Mouse (Mus musculus) megakaryocyte, adult 5-6 weeks (primary cell): ENCODE data around the gene Dlgap5. TPM values are rescaled to one million over a fixed set of nuclear protein-coding genes. Genes with fewer than 3 reads are reported as not detected.
A peak's percentile ranks its signal among the peaks of the same experiment; 100 is the strongest.

Experiments
- ATAC-seq: 2 replicates; pipeline ENCODE4 v1.8.0; 2016; ENCODE audit warnings: mild to moderate bottlenecking, inconsistent platforms; ENCODE audit not compliant: poor library complexity, severe bottlenecking
- total RNA-seq, 2 experiments: library from RNA; stranded (forward) in 1 of 2; stranded (reverse) in 1 of 2; fragments of 153-499, 151-499 nt in 1 of 2; fragments of 221-1000, 200-1000 nt in 1 of 2; gene quantifications; 2 replicates each; pipeline versions ENCODE4 v1.2.3 to v1.2.4; 2015 to 2017

The Dlgap5 gene
- total RNA-seq, 2 experiments from 2014 or later: 59.1 to 98.6 TPM

DNA sequence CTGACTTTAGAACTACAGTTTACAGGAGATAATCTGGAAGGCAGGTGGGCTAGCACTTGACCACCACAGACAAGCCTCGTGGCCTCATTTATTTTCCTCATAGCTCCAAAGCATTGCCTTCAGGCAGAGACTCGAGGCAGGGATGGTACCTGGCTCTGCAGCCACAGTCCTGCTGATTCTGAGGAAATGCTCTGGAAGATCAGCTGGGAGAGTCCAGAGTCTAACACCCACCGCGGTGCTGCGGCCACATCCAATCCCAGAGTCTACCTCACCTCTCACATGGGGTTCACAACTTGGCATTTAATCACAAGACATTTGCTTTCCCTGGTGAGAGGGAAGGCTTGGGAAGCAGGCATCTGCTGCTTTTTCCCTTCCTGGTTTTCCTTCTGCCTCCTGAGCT is 63.3 kb downstream of the Dlgap5 start:
- no peak for ATAC-seq

DNA sequence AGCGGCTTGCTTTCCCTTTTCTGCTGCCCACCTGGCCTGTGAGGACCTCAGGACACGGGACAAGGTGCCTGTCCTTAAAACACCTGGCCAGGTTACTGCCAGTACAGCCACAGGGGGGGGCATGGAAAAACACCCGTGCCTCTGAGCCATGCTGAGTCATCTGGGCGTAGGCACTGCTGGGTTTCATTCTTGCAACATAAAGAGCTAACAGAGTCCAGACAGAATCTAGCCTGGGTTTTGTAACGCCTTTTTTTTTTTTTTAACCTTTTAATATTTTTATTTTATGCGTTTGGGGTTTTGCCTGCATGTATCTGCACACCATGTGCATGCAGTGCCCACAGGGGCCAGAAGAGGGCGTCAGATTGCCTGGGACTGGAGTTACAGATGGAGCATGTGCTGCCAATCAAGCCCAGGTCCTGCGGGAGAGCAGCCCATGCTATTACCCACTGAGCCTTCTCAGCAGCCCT is 64.1 kb downstream of the Dlgap5 start:
- peak; percentile 96 for ATAC-seq

DNA sequence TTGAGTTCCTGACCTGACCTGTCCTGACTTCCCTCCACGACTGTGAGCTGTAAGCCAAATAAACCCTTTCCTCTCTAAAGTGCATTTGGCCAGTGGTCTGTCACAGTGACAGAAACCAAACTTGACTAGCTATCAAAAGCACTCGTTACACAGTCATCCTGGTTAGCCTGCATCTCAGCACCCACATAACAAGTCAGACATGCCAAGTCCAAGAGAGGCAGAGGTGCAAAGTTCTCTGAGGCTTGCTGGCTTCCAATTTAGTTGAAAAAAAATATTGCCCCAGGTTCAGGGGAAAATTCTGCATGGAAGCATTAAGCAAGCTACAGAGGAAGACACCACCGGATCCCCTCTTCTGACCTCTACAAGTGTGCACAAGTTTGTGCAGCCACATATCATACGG is 65.0 kb downstream of the Dlgap5 start:
- no peak for ATAC-seq

DNA sequence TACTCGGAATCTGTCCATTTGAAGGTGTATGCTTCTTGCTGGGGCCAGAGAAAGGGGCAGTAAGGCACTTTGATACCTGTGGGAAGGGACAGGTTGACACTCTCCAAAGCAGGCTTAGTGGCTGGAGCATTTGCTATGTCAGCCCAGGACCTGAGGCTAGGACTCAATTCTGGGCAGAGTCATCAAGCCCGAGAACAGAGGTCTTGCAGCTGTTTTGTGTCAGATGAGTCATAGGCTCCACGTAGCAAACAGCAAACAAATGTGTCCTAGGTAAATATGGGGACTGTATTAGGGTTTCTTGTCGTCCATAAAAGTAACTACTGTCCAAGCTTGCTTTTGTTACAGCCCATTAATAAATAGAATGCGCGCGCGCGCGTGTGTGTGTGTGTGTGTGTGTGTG is 65.9 kb downstream of the Dlgap5 start:
- no peak for ATAC-seq

DNA sequence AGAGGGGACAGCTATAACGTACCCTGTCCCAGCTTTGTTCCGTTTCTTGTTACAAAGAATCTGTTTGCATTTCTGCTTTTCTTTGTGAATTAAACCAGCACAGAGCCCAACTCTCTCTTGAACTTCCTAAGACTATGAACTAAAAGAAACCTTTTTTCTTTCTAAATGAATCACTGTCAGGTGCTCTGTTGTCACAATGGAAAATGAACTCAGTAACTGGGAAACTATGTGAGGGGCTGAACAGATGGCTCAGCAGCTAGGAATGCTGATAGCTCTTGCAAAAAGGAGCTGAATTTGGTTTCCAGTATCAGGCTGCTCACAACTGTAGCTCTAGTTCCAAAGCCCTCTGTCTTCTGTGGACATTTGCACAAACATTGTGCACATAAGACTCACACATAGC is 67.2 kb downstream of the Dlgap5 start:
- no peak for ATAC-seq

DNA sequence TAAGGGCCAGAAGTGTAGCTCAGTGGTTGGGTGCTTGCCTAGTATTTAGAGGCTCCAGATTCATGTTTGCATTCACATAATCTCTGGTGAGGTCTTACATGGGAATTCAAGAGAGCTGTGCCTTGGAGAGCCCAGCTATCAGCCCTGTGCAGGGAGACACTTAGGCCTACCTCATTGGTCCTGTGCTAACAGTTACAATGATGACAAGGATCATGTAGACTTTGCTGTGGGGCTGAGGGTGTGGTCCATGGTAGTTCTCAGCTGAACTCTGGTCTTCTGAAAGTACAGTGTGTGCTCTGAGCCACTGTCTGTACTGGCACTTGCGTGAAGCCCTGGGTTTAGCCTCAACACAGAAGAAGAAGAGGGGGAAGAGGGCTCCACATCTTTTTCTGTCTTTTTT is 71.5 kb downstream of the Dlgap5 start:
- no peak for ATAC-seq

DNA sequence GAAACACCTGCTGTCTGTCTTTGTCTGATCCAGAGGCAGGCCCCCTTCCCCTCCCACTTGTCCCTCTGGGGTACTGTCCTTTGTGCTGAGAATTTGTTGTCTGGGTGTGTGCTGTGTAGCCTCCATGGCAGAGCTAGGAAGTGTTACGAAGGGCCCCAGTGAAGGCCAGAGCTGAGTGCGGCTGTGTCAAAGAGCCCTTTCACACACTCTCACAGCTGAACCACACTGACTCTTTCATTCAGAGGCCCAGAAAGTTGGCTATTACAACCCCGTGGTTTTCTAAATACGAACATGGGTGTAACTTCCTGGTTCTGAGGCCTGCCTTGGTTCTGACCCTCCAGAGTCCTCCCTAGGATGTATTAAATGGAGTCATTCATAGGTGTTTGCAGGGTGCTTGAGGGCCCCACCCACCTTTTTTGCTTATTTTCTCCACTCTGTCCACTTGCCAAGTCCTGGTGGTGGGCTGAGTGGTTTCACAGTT is 76.4 kb downstream of the Dlgap5 start:
- ATAC-seq: peak; percentile 40; the same call in 1 of the 2 replicates

DNA sequence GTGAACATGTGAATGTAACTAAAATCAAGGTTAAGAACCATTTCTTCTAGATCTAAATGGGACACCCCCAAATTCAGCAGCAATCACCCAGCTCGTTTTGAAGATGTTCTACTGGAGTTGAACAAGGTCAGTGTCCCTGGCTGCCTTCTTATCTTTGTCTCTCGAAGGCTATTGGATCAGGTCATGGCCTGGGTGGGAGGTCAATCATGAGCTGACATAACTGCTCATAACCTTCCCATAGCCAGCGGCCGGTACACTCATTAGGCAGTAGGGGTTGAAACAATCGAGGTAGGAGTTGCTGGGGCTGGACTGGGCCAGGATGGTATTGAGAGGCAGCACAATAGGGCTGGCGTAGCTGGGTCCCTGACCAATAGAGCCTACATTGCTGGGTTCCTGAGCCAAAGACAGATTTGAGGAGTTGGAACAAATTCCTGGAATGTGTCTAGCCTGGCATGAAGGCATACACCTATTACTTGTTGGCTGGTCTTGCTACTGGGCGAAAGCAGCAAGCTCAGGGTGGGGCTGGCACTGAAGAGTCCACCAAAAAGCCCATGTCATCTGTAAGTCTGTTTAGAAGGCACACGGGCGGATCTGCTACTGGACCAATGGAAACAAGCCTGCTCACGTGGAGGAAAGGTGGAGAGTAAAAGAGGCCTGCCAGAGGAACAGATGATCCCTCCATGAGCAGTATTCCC is 77.8 kb downstream of the Dlgap5 start:
- ATAC-seq: no peak

Other genes with a start within 250 kb of the Dlgap5 start
- 16.7 and 18.5 TPM in 2 replicates for gene Gch1, start 229.0 kb downstream of the Dlgap5 start, total RNA-seq (2015)
- 9.4 and 10.2 TPM in 2 replicates for gene Gch1, start 229.0 kb downstream of the Dlgap5 start, total RNA-seq (2017)
- gene Wdhd1, start 141.6 kb downstream of the Dlgap5 start, total RNA-seq (2015): 28.1 and 30.4 TPM in 2 replicates
- gene Wdhd1, start 141.6 kb downstream of the Dlgap5 start, total RNA-seq (2017): 66.9 and 71.0 TPM in 2 replicates
- gene Socs4, start 141.5 kb downstream of the Dlgap5 start, total RNA-seq (2015): 20.3 and 23.5 TPM in 2 replicates
- gene Socs4, start 141.5 kb downstream of the Dlgap5 start, total RNA-seq (2017): 15.7 and 18.1 TPM in 2 replicates
- 65.7 and 68.3 TPM in 2 replicates for gene Mapk1ip1l, start 120.1 kb downstream of the Dlgap5 start, total RNA-seq (2015)
- gene Mapk1ip1l, start 120.1 kb downstream of the Dlgap5 start, total RNA-seq (2017): 42.3 and 49.4 TPM in 2 replicates
- gene Lgals3, start 50.7 kb downstream of the Dlgap5 start, total RNA-seq (2015): 1,575 and 1,670 TPM in 2 replicates
- 496 and 508 TPM in 2 replicates for gene Lgals3, start 50.7 kb downstream of the Dlgap5 start, total RNA-seq (2017)
- 11.2 and 17.5 TPM in 2 replicates for gene Fbxo34, start 32.0 kb upstream of the Dlgap5 start, total RNA-seq (2015)
- gene Fbxo34, start 32.0 kb upstream of the Dlgap5 start, total RNA-seq (2017): 20.7 and 21.8 TPM in 2 replicates
- gene Atg14, start 152.2 kb upstream of the Dlgap5 start, total RNA-seq (2015): 3.7 and 4.5 TPM in 2 replicates
- 4.2 and 6.4 TPM in 2 replicates for gene Atg14, start 152.2 kb upstream of the Dlgap5 start, total RNA-seq (2017)
- gene Ktn1, start 230.0 kb upstream of the Dlgap5 start, total RNA-seq (2015): 26.1 and 28.6 TPM in 2 replicates
- 23.0 and 23.2 TPM in 2 replicates for gene Ktn1, start 230.0 kb upstream of the Dlgap5 start, total RNA-seq (2017)